Mouse (Mus musculus) lung, embryonic 15.5 days (tissue): ENCODE measurements at regions not wholly inside any gene's neighbourhood (a gene's known extent, or its start where the extent isn't known, plus 50 kb on each side); places are given as distances from the start of the nearest gene placed in this dataset.

ENCODE experiments used
- ATAC-seq: fragments of 200-750 bp; cut with Nextera tagmentation; 2 replicates; pipeline ENCODE4 v1.8.0; 2017; ENCODE audit warnings: moderate number of reproducible peaks, borderline replicate concordance; ENCODE audit not compliant: low FRiP score, low TSS enrichment; ENCODE audit errors: extremely low read depth
- H3K27ac ChIP-seq: fragments of 300-500 bp; sonication (generic); 2 replicates; pipeline ENCODE4 v1.5.1; 2015; ENCODE audit warnings: moderate library complexity, mild to moderate bottlenecking, inconsistent platforms
- H3K27me3 ChIP-seq: fragments of 300-500 bp; sonication (generic); 2 replicates; pipeline ENCODE4 v1.6.1; 2015; ENCODE audit warnings: inconsistent platforms
- H3K36me3 ChIP-seq: fragments of 300-500 bp; sonication (generic); 2 replicates; pipeline ENCODE4 v1.6.1; 2015; ENCODE audit warnings: inconsistent platforms
- H3K4me1 ChIP-seq: fragments of 300-500 bp; sonication (generic); 2 replicates; pipeline ENCODE4 v1.6.1; 2015; ENCODE audit warnings: inconsistent platforms
- H3K4me2 ChIP-seq: fragments of 300-500 bp; sonication (generic); 2 replicates; pipeline ENCODE4 v1.6.1; 2015; ENCODE audit warnings: inconsistent platforms, mild to moderate bottlenecking, moderate library complexity
- H3K4me3 ChIP-seq: fragments of 300-500 bp; sonication (generic); 2 replicates; pipeline ENCODE4 v1.5.1; 2015; ENCODE audit warnings: mild to moderate bottlenecking, inconsistent platforms
- H3K9ac ChIP-seq: fragments of 300-500 bp; sonication (generic); 2 replicates; pipeline ENCODE4 v1.6.1; 2015; ENCODE audit warnings: inconsistent platforms
- H3K9me3 ChIP-seq: fragments of 300-500 bp; sonication (generic); 2 replicates; pipeline ENCODE4 v1.6.1; 2016; ENCODE audit warnings: inconsistent platforms
- WGBS: fragments of 180-500 bp; shearing (Covaris S2); methylation state at CpG from one replicate; pipeline ENCODE4 v1.1.7; 2015; 5-methylcytosine and 5-hydroxymethylcytosine counted together

GRCm38 (mm10) chr12:95239158-95239779, 452.8 kb upstream of the Flrt2 start:
- 6% methylated on average over 3 of the region's 3 CpGs for WGBS
- no peak for ATAC-seq

GRCm38 (mm10) chr12:95267187-95267586, 424.8 kb upstream of the Flrt2 start:
- WGBS = 18% methylated on average over 3 of the region's 3 CpGs
- Histone ChIP-seq H3K4me1 (no peaks in the 10 kb centered on the region), H3K27ac (no peak overlapping the region), H3K9ac (no peak overlapping the region), H3K9me3 (no peaks in the 10 kb centered on the region), H3K4me3 (no peak overlapping the region), H3K4me2 (no peak overlapping the region), H3K27me3 (no peaks in the 10 kb centered on the region), H3K36me3 (no peaks in the 10 kb centered on the region)
- ATAC-seq = peak; percentile 57; the same call in 1 of the 2 replicates

More at GRCm38 (mm10) chr12:95239158-95239779, 452.8 kb upstream of the Flrt2 start:
- no peak overlapping the region for H3K9ac ChIP-seq
- H3K36me3 ChIP-seq = no peaks in the 10 kb centered on the region
- H3K4me1 ChIP-seq = no peaks in the 10 kb centered on the region
- H3K4me3 ChIP-seq = no peak overlapping the region
- no peak overlapping the region for H3K4me2 ChIP-seq
- H3K9me3 ChIP-seq = no peaks in the 10 kb centered on the region
- no peak overlapping the region for H3K27ac ChIP-seq
- H3K27me3 ChIP-seq = no peaks in the 10 kb centered on the region

DNA sequence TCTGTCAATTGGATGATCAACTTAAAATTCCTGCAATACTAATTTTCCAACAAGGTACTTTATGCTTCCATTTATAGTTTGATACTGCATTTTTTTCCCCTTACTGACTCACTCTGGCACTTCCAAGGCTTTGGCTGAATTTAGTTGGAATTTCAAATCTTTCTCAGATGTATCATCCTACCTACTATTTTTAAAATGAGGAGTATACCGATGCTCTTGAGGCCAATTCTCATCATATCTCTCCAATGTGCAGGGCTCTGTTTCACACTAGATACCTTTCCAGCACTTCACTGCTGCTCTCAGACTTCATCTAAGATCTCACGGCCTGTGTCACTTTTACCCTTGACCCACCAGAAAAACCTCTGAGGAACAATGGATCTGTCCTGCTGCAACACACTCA, 386.6 kb upstream of the Flrt2 start:
- WGBS = 83% methylated on average over 2 of the region's 2 CpGs
- H3K4me2 ChIP-seq = no peak overlapping the region
- H3K4me1 ChIP-seq = no peaks in the 10 kb centered on the region
- H3K4me3 ChIP-seq = no peak overlapping the region
- H3K9me3 ChIP-seq = no peaks in the 10 kb centered on the region
- no peak overlapping the region for H3K9ac ChIP-seq
- no peaks in the 10 kb centered on the region for H3K36me3 ChIP-seq
- ATAC-seq = no peak
- no peak overlapping the region for H3K27ac ChIP-seq
- no peaks in the 10 kb centered on the region for H3K27me3 ChIP-seq

DNA sequence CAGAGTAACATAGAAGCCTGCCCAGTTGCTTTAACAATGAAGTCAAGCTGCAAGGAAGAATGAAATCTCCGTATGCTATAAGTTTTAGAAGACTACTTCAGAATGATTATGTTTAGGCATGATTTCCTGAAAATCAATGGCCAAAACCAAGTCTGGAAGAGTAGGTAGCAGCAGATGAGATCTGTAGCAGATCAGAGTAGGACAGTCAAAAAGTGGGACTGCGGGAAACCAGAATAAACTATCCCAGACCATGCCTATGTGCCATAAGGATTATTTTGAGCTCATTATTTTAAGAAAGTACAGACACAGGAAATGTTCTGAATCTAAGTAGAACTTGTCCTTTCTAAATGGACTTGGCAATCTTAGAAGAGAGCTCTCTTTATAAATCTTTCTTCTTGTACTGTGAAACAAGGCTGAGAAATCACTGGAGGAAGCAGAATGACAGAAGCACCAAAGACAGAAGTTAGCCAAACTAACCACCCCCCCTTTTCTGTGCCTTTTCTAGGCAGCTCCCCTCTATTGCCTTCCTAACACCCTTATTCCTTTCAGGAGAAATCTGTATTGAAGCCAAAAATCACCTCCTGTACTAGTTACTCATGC, 376.8 kb upstream of the Flrt2 start:
- H3K4me1 ChIP-seq = no peaks in the 10 kb centered on the region
- H3K27me3 ChIP-seq = no peaks in the 10 kb centered on the region
- no peak overlapping the region for H3K4me2 ChIP-seq
- no peak for ATAC-seq
- 87% methylated on average over 2 of the region's 2 CpGs for WGBS
- no peaks in the 10 kb centered on the region for H3K9me3 ChIP-seq
- H3K36me3 ChIP-seq = no peaks in the 10 kb centered on the region
- H3K9ac ChIP-seq = no peak overlapping the region
- no peak overlapping the region for H3K27ac ChIP-seq
- H3K4me3 ChIP-seq = no peak overlapping the region

- 47% methylated on average over 1 of the region's 1 CpGs for WGBS
- no peak overlapping the region for H3K4me2 ChIP-seq
- no peak for ATAC-seq
- H3K9me3 ChIP-seq = no peaks in the 10 kb centered on the region
- no peaks in the 10 kb centered on the region for H3K4me1 ChIP-seq
- H3K27ac ChIP-seq = no peak overlapping the region
- H3K36me3 ChIP-seq = no peaks in the 10 kb centered on the region
- no peaks in the 10 kb centered on the region for H3K27me3 ChIP-seq
- no peak overlapping the region for H3K4me3 ChIP-seq
- no peak overlapping the region for H3K9ac ChIP-seq
Measured at GRCm38 (mm10) chr12:95316820-95317219, 375.2 kb upstream of the Flrt2 start.

DNA sequence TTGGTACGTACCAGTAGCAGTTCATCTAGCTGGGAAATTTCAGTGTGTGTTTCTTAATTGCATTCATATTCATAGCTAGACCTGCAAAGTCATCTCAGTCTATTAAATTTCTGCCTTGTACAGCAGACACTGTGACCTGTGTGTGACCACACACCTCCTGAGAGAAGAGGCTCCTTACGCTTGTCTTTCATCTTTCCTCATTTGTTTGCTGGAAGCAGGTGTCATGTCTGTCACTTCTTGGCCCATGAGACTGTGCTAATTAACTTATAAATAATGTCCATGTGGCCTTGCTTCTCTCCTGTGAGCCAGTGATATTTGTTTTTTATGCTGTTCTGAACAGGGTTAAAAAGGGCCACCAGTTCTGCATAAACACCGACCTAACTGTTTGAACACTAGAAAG, 370.3 kb upstream of the Flrt2 start:
- no peak overlapping the region for H3K4me2 ChIP-seq
- H3K27ac ChIP-seq = no peak overlapping the region
- no peak for ATAC-seq
- WGBS = 75% methylated on average over 3 of the region's 3 CpGs
- H3K9me3 ChIP-seq = no peaks in the 10 kb centered on the region
- H3K27me3 ChIP-seq = no peaks in the 10 kb centered on the region
- H3K4me1 ChIP-seq = no peaks in the 10 kb centered on the region
- H3K9ac ChIP-seq = no peak overlapping the region
- no peaks in the 10 kb centered on the region for H3K36me3 ChIP-seq
- H3K4me3 ChIP-seq = no peak overlapping the region

DNA sequence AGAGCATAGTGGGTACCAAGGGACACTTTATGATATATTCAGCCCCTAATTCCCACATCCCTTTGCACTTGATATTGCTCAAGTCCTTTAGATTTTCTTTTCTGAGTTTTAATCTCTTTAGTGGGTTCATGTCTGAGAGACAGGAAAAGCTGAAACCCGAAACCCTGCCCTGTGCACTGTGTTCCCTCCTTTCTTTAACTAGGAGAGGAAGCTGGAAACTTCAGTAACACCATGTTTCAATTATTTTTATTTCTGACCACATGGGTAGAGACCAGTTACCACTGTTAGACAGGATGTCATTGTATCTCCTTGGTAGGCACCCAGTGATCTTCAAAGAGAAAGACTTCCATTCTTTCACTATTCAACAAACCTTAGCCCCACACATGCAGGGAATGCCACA, 362.4 kb upstream of the Flrt2 start:
- no peak overlapping the region for H3K27ac ChIP-seq
- H3K9ac ChIP-seq = no peak overlapping the region
- no peaks in the 10 kb centered on the region for H3K9me3 ChIP-seq
- H3K4me3 ChIP-seq = no peak overlapping the region
- H3K27me3 ChIP-seq = no peaks in the 10 kb centered on the region
- no peak for ATAC-seq
- no peaks in the 10 kb centered on the region for H3K4me1 ChIP-seq
- H3K4me2 ChIP-seq = no peak overlapping the region
- WGBS = 68% methylated on average over 1 of the region's 1 CpGs
- H3K36me3 ChIP-seq = no peaks in the 10 kb centered on the region

GRCm38 (mm10) chr12:95347786-95348185, 344.2 kb upstream of the Flrt2 start:
- no peaks in the 10 kb centered on the region for H3K27me3 ChIP-seq
- no peak overlapping the region for H3K4me3 ChIP-seq
- no peak overlapping the region for H3K27ac ChIP-seq
- no peak overlapping the region for H3K4me2 ChIP-seq
- H3K36me3 ChIP-seq = no peaks in the 10 kb centered on the region
- H3K9me3 ChIP-seq = no peaks in the 10 kb centered on the region
- 74% methylated on average over 5 of the region's 5 CpGs for WGBS
- no peak for ATAC-seq
- no peaks in the 10 kb centered on the region for H3K4me1 ChIP-seq
- H3K9ac ChIP-seq = no peak overlapping the region

DNA sequence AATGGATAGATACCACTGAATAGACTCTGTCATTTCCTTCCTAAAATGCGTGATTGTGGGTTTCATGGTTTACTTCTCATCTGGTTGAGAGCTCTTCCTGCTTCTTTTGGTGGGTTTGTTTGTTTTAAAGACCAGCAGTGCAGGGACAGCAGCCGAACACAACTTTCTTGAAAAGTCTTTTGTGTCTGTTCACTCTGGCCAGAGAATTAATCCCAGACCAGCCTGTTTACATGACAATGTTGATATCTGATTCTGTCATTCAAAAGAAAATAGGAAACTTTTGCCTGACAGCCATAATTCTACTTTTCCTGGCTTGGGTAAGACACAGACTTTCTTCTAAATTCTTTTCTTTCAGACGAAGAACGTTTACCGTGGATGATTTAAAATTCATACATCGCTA, 336.9 kb upstream of the Flrt2 start:
- Histone ChIP-seq H3K4me2 (no peak overlapping the region), H3K9ac (no peak overlapping the region), H3K9me3 (no peaks in the 10 kb centered on the region), H3K27me3 (no peaks in the 10 kb centered on the region), H3K36me3 (no peaks in the 10 kb centered on the region), H3K27ac (no peak overlapping the region), H3K4me1 (0 out of 2 replicates have a peak, but pooled peaks cover 2% of the 10 kb centered on the region), H3K4me3 (no peak overlapping the region)
- ATAC-seq = no peak
- 22% methylated on average over 6 of the region's 6 CpGs for WGBS

DNA sequence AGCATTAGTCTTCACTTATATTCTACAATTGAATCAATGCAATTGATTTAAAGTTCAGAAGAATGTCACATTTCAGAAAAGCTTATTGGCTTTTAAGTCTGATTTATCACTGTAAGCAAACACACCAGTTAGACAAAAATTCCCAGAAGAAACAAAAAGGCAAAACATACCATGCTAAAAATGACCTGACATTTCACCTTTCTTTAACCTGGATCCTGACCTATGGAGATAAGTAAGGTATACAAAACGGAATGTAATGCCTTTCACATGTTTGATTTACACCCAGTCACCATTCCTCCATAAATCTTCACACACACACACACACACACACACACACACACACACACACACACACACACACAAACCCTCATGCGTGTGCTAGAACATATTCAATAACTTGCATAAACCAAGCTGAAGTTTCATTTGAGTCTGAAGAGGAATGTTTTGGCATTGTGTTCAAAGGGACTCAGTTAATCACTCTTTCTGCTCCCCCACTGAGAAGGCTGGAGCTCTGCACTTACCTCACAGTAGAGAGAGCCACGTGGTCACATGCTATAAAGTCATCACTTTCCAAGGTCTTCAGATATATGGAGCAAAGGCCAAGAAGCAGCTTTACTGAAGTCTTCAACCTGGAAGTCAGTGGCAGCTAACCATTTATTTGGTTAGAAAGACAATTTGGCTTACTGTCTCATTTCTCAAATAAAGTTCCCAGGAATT, 307.6 kb upstream of the Flrt2 start:
- Histone ChIP-seq H3K27ac (no peak overlapping the region), H3K36me3 (no peaks in the 10 kb centered on the region), H3K4me2 (no peak overlapping the region), H3K4me1 (no peaks in the 10 kb centered on the region), H3K4me3 (no peak overlapping the region), H3K9me3 (no peaks in the 10 kb centered on the region), H3K27me3 (no peaks in the 10 kb centered on the region), H3K9ac (no peak overlapping the region)
- no peak for ATAC-seq
- WGBS = 18% methylated on average over 3 of the region's 3 CpGs

DNA sequence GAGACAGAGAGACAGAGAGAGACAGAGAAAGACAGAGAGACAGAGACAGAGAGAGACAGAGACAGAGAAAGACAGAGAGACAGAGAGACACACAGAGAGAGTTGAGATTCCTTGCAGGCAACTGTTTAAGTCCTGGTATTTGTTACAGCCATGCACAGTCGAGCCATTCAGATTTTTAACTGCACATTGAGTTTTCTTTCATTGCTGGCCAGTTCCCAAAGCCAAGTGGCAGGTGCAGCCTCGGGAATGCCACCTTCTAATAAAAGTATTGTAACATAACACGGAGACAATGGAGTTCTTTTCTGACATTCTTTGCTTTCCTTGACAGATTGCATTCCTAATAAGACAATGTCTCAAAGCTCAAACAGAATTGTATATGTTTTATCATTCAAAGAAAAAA, 306.3 kb upstream of the Flrt2 start:
- no peaks in the 10 kb centered on the region for H3K36me3 ChIP-seq
- H3K27ac ChIP-seq = no peak overlapping the region
- no peak overlapping the region for H3K9ac ChIP-seq
- no peaks in the 10 kb centered on the region for H3K9me3 ChIP-seq
- H3K4me3 ChIP-seq = no peak overlapping the region
- WGBS = 47% methylated on average over 3 of the region's 3 CpGs
- no peak for ATAC-seq
- H3K27me3 ChIP-seq = no peaks in the 10 kb centered on the region
- no peaks in the 10 kb centered on the region for H3K4me1 ChIP-seq
- no peak overlapping the region for H3K4me2 ChIP-seq

DNA sequence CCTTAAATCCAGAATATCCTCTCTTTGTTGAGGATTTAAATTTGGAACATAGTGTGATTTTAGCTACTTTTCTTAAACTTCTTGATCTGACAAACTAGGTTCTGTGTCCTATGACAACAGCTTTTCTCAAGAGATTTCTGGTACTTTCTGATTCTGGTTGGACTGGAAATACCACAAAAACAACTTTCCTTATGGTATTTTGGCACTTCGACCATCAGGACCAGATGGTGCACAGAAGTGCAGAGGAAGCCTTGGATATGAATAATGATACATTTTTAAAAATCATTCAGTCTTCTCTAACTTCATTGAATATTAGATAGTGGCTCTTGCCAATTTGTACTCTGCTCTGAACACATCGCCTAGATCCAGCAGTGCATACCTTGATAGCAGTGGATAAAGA, 303.8 kb upstream of the Flrt2 start:
- Histone ChIP-seq H3K36me3 (no peaks in the 10 kb centered on the region), H3K4me3 (no peak overlapping the region), H3K27ac (no peak overlapping the region), H3K4me1 (no peaks in the 10 kb centered on the region), H3K9me3 (no peaks in the 10 kb centered on the region), H3K27me3 (no peaks in the 10 kb centered on the region), H3K9ac (no peak overlapping the region), H3K4me2 (no peak overlapping the region)
- no peak for ATAC-seq
- WGBS = 83% methylated on average over 2 of the region's 2 CpGs
